21 mouse cellular contexts compared by ENCODE assay signal in the genomic region with DNA sequence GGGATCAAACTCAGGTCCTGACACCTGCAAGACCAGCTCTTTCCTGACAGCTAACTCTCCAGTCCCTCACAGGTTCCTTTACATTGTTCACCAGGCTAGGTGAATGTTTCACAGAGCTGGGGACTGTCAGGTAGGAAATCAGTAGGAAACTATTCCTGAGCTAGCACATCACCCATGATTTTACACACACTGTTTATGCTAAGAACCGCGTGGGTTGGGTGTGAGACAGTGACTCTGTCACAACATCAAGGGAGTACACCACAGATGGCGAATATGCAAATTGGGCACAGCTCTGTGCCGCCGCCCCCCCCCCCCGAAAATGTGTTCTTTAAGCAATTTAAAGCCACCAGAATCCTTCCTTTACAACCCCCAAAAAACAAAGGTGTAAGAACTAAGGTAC.
DNase-seq lines count a peak whose midpoint lies in the region; ATAC-seq lines count a peak whose summit lies in the region.
"Had no signal": no experiment of that assay in that cellular context is flagged by ENCODE, and none has a peak within 500 bp of the region (broad histone marks: within the 10 kb centered on the region; RNA-seq: fewer than 3 reads in every experiment).

No protein-coding gene starts in this region.

- intact Hi-C loops in left cerebral cortex, postnatal 14 days (cut with DNase I) = loop anchor here (1.0 to 5.0 kb wide), 2 partner anchors 12 to 73 kb away; no protein-coding TSS in a partner anchor
- intact Hi-C loops in left cerebral cortex, postnatal 4 days (cut with DNase I) = no loop called here

- H3K4me3 ChIP-seq in kidney, embryonic 16.5 days (ENCODE audit: low read length) = no peak overlapping the region
- H3K4me3 ChIP-seq: embryonic facial prominence, embryonic 15.5 days; gastrocnemius, adult 2 months; limb, embryonic 12.5 days; liver, embryonic 15.5 days; megakaryocyte, embryonic 14.5 days; neural tube, embryonic 13.5 days had no signal

- no peaks in the 10 kb centered on the region for H3K27me3 ChIP-seq in kidney, embryonic 16.5 days (ENCODE audit: insufficient read depth, low read length)
- H3K27me3 ChIP-seq: embryonic facial prominence, embryonic 15.5 days; liver, embryonic 15.5 days; neural tube, embryonic 13.5 days had no signal

- ATAC-seq in frontal cortex, adult (ENCODE audit: low TSS enrichment) = peak; percentile 75
- ATAC-seq in kidney, embryonic 16.5 days (ENCODE audit: low FRiP score, low TSS enrichment) = no peak

- H3K9me3 ChIP-seq in kidney, embryonic 16.5 days (ENCODE audit: low read length) = no peaks in the 10 kb centered on the region
- H3K9me3 ChIP-seq: embryonic facial prominence, embryonic 15.5 days; limb, embryonic 12.5 days; liver, embryonic 15.5 days; megakaryocyte, embryonic 14.5 days; neural tube, embryonic 13.5 days had no signal

- peaks cover 32% of the 10 kb centered on the region for H3K4me1 ChIP-seq in kidney, embryonic 16.5 days (ENCODE audit: insufficient read depth, low read length)

- H3K36me3 ChIP-seq in kidney, embryonic 16.5 days (ENCODE audit: insufficient read depth, low read length) = no peaks in the 10 kb centered on the region; the same call in 1 of the 2 replicates
- H3K36me3 ChIP-seq: limb, embryonic 12.5 days had no signal

- WGBS in kidney, embryonic 16.5 days = 79% methylated on average over 6 of the region's 6 CpGs

- no peak for DNase-seq in frontal cortex, postnatal 10 days (ENCODE audit: low spot score in 2 of 2)
- DNase-seq in left cerebral cortex, postnatal 14 days (ENCODE audit: low spot score in 2 of 2) = peak; percentile 68 to 75
- no peak for DNase-seq in left cerebral cortex, postnatal 4 days
- DNase-seq in frontal cortex, postnatal 36 days (ENCODE audit: low spot score in 2 of 2) = peak; percentile 63 to 79
- DNase-seq in telencephalon, adult 2 months (ENCODE audit: low read depth, low spot score) = peak; percentile 78
- DNase-seq in kidney, adult 8-10 months = no peak
- DNase-seq: cerebellum, adult 8-10 months; gastrocnemius, adult 2 months; heart, postnatal 14 days; kidney, adult 18-20 months; lung, postnatal 10 days; thymus, postnatal 36 days had no signal

- H3K4me2 ChIP-seq in kidney, embryonic 16.5 days (replicated peaks; ENCODE audit: low read depth, low read length) = no peak overlapping the region
- H3K4me2 ChIP-seq: embryonic facial prominence, embryonic 15.5 days; hindbrain, embryonic 14.5 days; limb, embryonic 12.5 days; liver, embryonic 15.5 days; neural tube, embryonic 13.5 days had no signal

- no peak overlapping the region for H3K27ac ChIP-seq in kidney, embryonic 16.5 days (ENCODE audit: low read length)
- H3K27ac ChIP-seq: embryonic facial prominence, embryonic 15.5 days; gastrocnemius, adult 2 months; hindbrain, embryonic 14.5 days; limb, embryonic 12.5 days; liver, embryonic 15.5 days; neural tube, embryonic 13.5 days; stomach, postnatal 0 days had no signal

- H3K9ac ChIP-seq in kidney, embryonic 16.5 days (replicated peaks; ENCODE audit: low read length) = no peak overlapping the region
- H3K9ac ChIP-seq: embryonic facial prominence, embryonic 15.5 days; hindbrain, embryonic 14.5 days; limb, embryonic 12.5 days; liver, embryonic 15.5 days had no signal

Comparison
In these comparisons a context has a peak if more than half of its experiments do, and no peak if none do; other contexts are left out.
1. DNase-seq: peak in left cerebral cortex, postnatal 14 days (2 of 2), frontal cortex, postnatal 36 days (2 of 2) and telencephalon, adult 2 months (single experiment); none in frontal cortex, postnatal 10 days (0 of 2), left cerebral cortex, postnatal 4 days (single experiment) and kidney, adult 8-10 months (0 of 2).